Mouse (Mus musculus) liver, embryonic 13.5 days (tissue): ENCODE results near the gene Rnf25. TPM values are rescaled to one million over a fixed set of nuclear protein-coding genes. Genes with fewer than 3 reads are reported as not detected.

ENCODE experiments used
- ATAC-seq: fragments of 200-750 bp; cut with Nextera tagmentation; 2 replicates; pipeline ENCODE4 v1.8.0; 2017; ENCODE audit warnings: low read depth, mild to moderate bottlenecking, moderate number of reproducible peaks, moderate library complexity
- DNase-seq: peaks from one replicate; pipeline ENCODE4 v3.0.0; 2022
- H3K27ac ChIP-seq: fragments of 300-500 bp; sonication (generic); 2 replicates; pipeline ENCODE4 v1.5.1; 2015; ENCODE audit warnings: moderate library complexity, mild to moderate bottlenecking, inconsistent platforms
- H3K27me3 ChIP-seq: fragments of 300-500 bp; sonication (generic); 2 replicates; pipeline ENCODE4 v1.6.1; 2015; ENCODE audit warnings: mild to moderate bottlenecking, inconsistent platforms
- H3K36me3 ChIP-seq: fragments of 300-500 bp; sonication (generic); 2 replicates; pipeline ENCODE4 v1.6.1; 2015; ENCODE audit warnings: mild to moderate bottlenecking, inconsistent platforms
- H3K4me1 ChIP-seq: fragments of 300-500 bp; sonication (generic); replicated peaks from 2 replicates; pipeline ENCODE4 v1.6.1; 2015; ENCODE audit warnings: inconsistent platforms
- H3K4me2 ChIP-seq: fragments of 300-500 bp; sonication (generic); 2 replicates; pipeline ENCODE4 v1.6.1; 2015; ENCODE audit warnings: inconsistent platforms, mild to moderate bottlenecking, moderate library complexity
- H3K4me3 ChIP-seq: fragments of 300-500 bp; sonication (generic); replicated peaks from 2 replicates; pipeline ENCODE4 v1.5.1; 2015; ENCODE audit warnings: mild to moderate bottlenecking, inconsistent platforms
- H3K9ac ChIP-seq: fragments of 300-500 bp; sonication (generic); 2 replicates; pipeline ENCODE4 v1.6.1; 2015; ENCODE audit warnings: mild to moderate bottlenecking, inconsistent platforms
- H3K9me3 ChIP-seq: fragments of 300-500 bp; sonication (generic); replicated peaks from 2 replicates; pipeline ENCODE4 v1.6.1; 2016; ENCODE audit warnings: inconsistent platforms
- WGBS: fragments of 180-500 bp; shearing (Covaris S2); methylation state at CpG from one replicate; pipeline ENCODE4 v1.1.7; 2015; ENCODE audit not compliant: insufficient replicate concordance; 5-methylcytosine and 5-hydroxymethylcytosine counted together
- microRNA-seq: library from miRNA; unstranded; fragments of <30 nt; microRNA quantifications from one replicate; pipeline ENCODE4, GENCODE M21; 2016
- polyA plus RNA-seq: library from polyadenylated mRNA; unstranded; fragments of >200 nt; fragmentation: Nextera tagmentation; extraction: Ambion mirVana; gene quantifications from 2 replicates; pipeline ENCODE4 v1.2.1, GENCODE M21; 2015

The Rnf25 gene
- polyA plus RNA-seq, 1 experiment from 2014 or later, result 13.7 TPM

- WGBS, result 66% methylated on average over 3 of the region's 3 CpGs
- H3K4me3 ChIP-seq, result no peak overlapping the region
- no peak for ATAC-seq
Measured at GRCm38 (mm10) chr1:74584616-74585398, 16.4 kb downstream of the Rnf25 start.

GRCm38 (mm10) chr1:74582621-74583020 is 18.6 kb downstream of the Rnf25 start:
- H3K27me3 ChIP-seq, result no peaks in the 10 kb centered on the region
- H3K9me3 ChIP-seq, result no peaks in the 10 kb centered on the region
- no peak overlapping the region for H3K9ac ChIP-seq
- no peak for DNase-seq
- no peak overlapping the region for H3K27ac ChIP-seq
- H3K36me3 ChIP-seq, result peaks cover 45% of the 10 kb centered on the region
- 73% methylated on average over 3 of the region's 3 CpGs for WGBS
- no peak overlapping the region for H3K4me3 ChIP-seq
- H3K4me2 ChIP-seq, result no peak overlapping the region
- ATAC-seq, result no peak
- peaks cover 30% of the 10 kb centered on the region for H3K4me1 ChIP-seq

More at GRCm38 (mm10) chr1:74584616-74585398, 16.4 kb downstream of the Rnf25 start:
- Histone ChIP-seq H3K27ac (peak overlapping the region; percentile 50; the same call in 1 of the 2 replicates), H3K4me1 (peaks cover 40% of the 10 kb centered on the region), H3K4me2 (0 out of 2 replicates have a peak overlapping the region, but pooled peaks have one; percentile 8), H3K9ac (peak overlapping the region; percentile 47), H3K27me3 (no peaks in the 10 kb centered on the region), H3K9me3 (no peaks in the 10 kb centered on the region), H3K36me3 (peaks cover 26% of the 10 kb centered on the region)
- DNase-seq, result no peak

- Histone ChIP-seq H3K4me3 (no peak overlapping the region), H3K9ac (no peak overlapping the region), H3K4me1 (no peaks in the 10 kb centered on the region), H3K4me2 (no peak overlapping the region), H3K27me3 (no peaks in the 10 kb centered on the region), H3K27ac (no peak overlapping the region), H3K36me3 (peaks cover 94% of the 10 kb centered on the region), H3K9me3 (no peaks in the 10 kb centered on the region)
- DNase-seq (no peak), ATAC-seq (no peak)
- 86% methylated on average over 29 of the region's 29 CpGs for WGBS
Measured at GRCm38 (mm10) chr1:74569739-74570719, 31.2 kb downstream of the Rnf25 start.

GRCm38 (mm10) chr1:74565834-74566233 is 35.4 kb downstream of the Rnf25 start:
- Histone ChIP-seq H3K4me2 (no peak overlapping the region), H3K27me3 (no peaks in the 10 kb centered on the region), H3K9me3 (no peaks in the 10 kb centered on the region), H3K4me1 (no peaks in the 10 kb centered on the region), H3K9ac (no peak overlapping the region), H3K36me3 (peaks cover 63% of the 10 kb centered on the region), H3K27ac (no peak overlapping the region), H3K4me3 (no peak overlapping the region)
- WGBS, result 63% methylated on average over 6 of the region's 6 CpGs
- ATAC-seq, result no peak
- DNase-seq, result no peak

GRCm38 (mm10) chr1:74559061-74559460 is 42.1 kb downstream of the Rnf25 start:
- DNase-seq, result no peak
- Histone ChIP-seq H3K4me2 (no peak overlapping the region), H3K9ac (no peak overlapping the region), H3K4me1 (no peaks in the 10 kb centered on the region), H3K27ac (no peak overlapping the region), H3K9me3 (no peaks in the 10 kb centered on the region), H3K36me3 (peaks cover under 1% of the 10 kb centered on the region; the same call in 1 of the 2 replicates), H3K27me3 (no peaks in the 10 kb centered on the region), H3K4me3 (no peak overlapping the region)
- 64% methylated on average over 5 of the region's 5 CpGs for WGBS
- no peak for ATAC-seq

- no peak for ATAC-seq
- 60% methylated on average over 4 of the region's 4 CpGs for WGBS
- Histone ChIP-seq H3K27ac (no peak within 1 kb of the TSS), H3K9ac (no peak within 1 kb of the TSS), H3K4me1 (no peaks in the 10 kb centered on the region), H3K4me3 (no peak within 1 kb of the TSS), H3K9me3 (no peaks in the 10 kb centered on the region), H3K27me3 (peaks cover 20% of the 10 kb centered on the region), H3K36me3 (no peaks in the 10 kb centered on the region), H3K4me2 (no peak within 1 kb of the TSS)
- no peak for DNase-seq
Measured at GRCm38 (mm10) chr1:74544184-74544583, 57.0 kb downstream of the Rnf25 start, which contains the start of gene Usp37. TSS of gene Usp37 (minus strand) at chr1:74544284.

Small RNA genes lying within 50 kb of the gene (microRNA-seq; reads per million reads assigned to microRNA genes)
- not detected for gene Gm25035

Other genes with a start within 250 kb of the Rnf25 start
- gene Catip, start 239.3 kb downstream of the Rnf25 start, polyA plus RNA-seq, result 0.08 and 0.13 TPM in 2 replicates
- gene Slc11a1, start 226.2 kb downstream of the Rnf25 start, polyA plus RNA-seq, result 9.6 and 10.0 TPM in 2 replicates
- 33.1 and 35.6 TPM in 2 replicates for gene Ctdsp1, start 209.9 kb downstream of the Rnf25 start, polyA plus RNA-seq
- 0.62 and 0.90 TPM in 2 replicates for gene Vil1, start 192.0 kb downstream of the Rnf25 start, polyA plus RNA-seq
- 40.6 and 50.6 TPM in 2 replicates for gene Cnot9, start 95.3 kb downstream of the Rnf25 start, polyA plus RNA-seq
- gene Plcd4, start 58.5 kb downstream of the Rnf25 start, polyA plus RNA-seq, result 0.02 and 0.22 TPM in 2 replicates
- 13.6 and 16.6 TPM in 2 replicates for gene Usp37, start 57.1 kb downstream of the Rnf25 start, polyA plus RNA-seq
- 1.8 TPM in 2 replicates for gene Zfp142, start 13.2 kb downstream of the Rnf25 start, polyA plus RNA-seq
- 13.8 and 14.3 TPM in 2 replicates for gene Bcs1l, start 13.1 kb downstream of the Rnf25 start, polyA plus RNA-seq
- 0.50 and 0.58 TPM in 2 replicates for gene Stk36, start within 50 bp of the Rnf25 start, polyA plus RNA-seq
- 5.7 and 9.2 TPM in 2 replicates for gene Ttll4, start 60.3 kb upstream of the Rnf25 start, polyA plus RNA-seq
- gene Cyp27a1, start 112.2 kb upstream of the Rnf25 start, polyA plus RNA-seq, result 2.6 and 3.2 TPM in 2 replicates
- 0.05 and 0.12 TPM in 2 replicates for gene Prkag3, start 147.8 kb upstream of the Rnf25 start, polyA plus RNA-seq
- gene Wnt6, start 170.5 kb upstream of the Rnf25 start, polyA plus RNA-seq, result 0.15 and 0.41 TPM in 2 replicates
- not detected in 2 replicates for gene Wnt10a, start 190.1 kb upstream of the Rnf25 start, polyA plus RNA-seq